Mouse (Mus musculus) layer of hippocampus, postnatal 10 days (tissue): Measurements from ENCODE around the gene Fcer1a. TPM values are rescaled to one million over a fixed set of nuclear protein-coding genes. Genes with fewer than 3 reads are reported as not detected.
"Not testable (repeated sequence)": the region's sequence is repeated elsewhere in the genome, so short reads cannot be mapped to it uniquely, and the experiment has no call there.

Experiments
- DNase-seq, 2 experiments: peaks; one replicate each; pipeline ENCODE4 v3.0.0; 2021; ENCODE audit warnings: low spot score in 2 of 2
- long read RNA-seq: library from polyadenylated mRNA; stranded (forward); transcript quantifications from one replicate; pipeline ENCODE4 v2.0.0, GENCODE M21; 2023
- total RNA-seq, 2 experiments: library from RNA; stranded (reverse); gene quantifications; 2 replicates each; pipeline ENCODE4 v1.2.3; 2021

Fcer1a gene
- total RNA-seq = not detected
- long read RNA-seq = 0 reads

- DNase-seq = no peak
Measured at GRCm38 (mm10) chr1:173227081-173227480, at the start of gene Fcer1a. Gene Fcer1a, minus strand, starts transcription at chr1:173227214.

GRCm38 (mm10) chr1:173265701-173266100, 38.7 kb upstream of the Fcer1a start, which contains the start of gene Olfr418:
Gene Olfr418, plus strand, starts transcription at chr1:173266001.
- DNase-seq = no peak

GRCm38 (mm10) chr1:173249888-173250287, 22.9 kb upstream of the Fcer1a start:
- DNase-seq = no peak

GRCm38 (mm10) chr1:173237004-173237403, 10.0 kb upstream of the Fcer1a start:
- DNase-seq = not testable (repeated sequence)

- DNase-seq = no peak
Measured at GRCm38 (mm10) chr1:173216481-173216880, 10.5 kb downstream of the Fcer1a start.

GRCm38 (mm10) chr1:173212092-173212491, 14.9 kb downstream of the Fcer1a start, which contains the start of gene Olfr1404:
Gene Olfr1404, plus strand, starts transcription at chr1:173212392.
- DNase-seq = no peak

GRCm38 (mm10) chr1:173197508-173197907, 29.5 kb downstream of the Fcer1a start, which contains the start of gene Olfr218:
Gene Olfr218, plus strand, starts transcription at chr1:173197808.
- DNase-seq = no peak

GRCm38 (mm10) chr1:173196359-173196758, 30.7 kb downstream of the Fcer1a start:
- no peak for DNase-seq

GRCm38 (mm10) chr1:173192059-173192458, 35.0 kb downstream of the Fcer1a start:
- no peak for DNase-seq

GRCm38 (mm10) chr1:173190540-173190939, 36.5 kb downstream of the Fcer1a start, which contains the start of gene Olfr1406:
Gene Olfr1406, minus strand, starts transcription at chr1:173190640.
- no peak for DNase-seq

- DNase-seq = no peak
Measured at GRCm38 (mm10) chr1:173174154-173174842, 52.7 kb downstream of the Fcer1a start.

Other genes starting within 250 kb of the Fcer1a start
- not detected for gene Olfr1408, start 89.8 kb downstream of the Fcer1a start, total RNA-seq
- not detected for gene Olfr1406, start 36.6 kb downstream of the Fcer1a start, total RNA-seq
- gene Olfr218, start 29.4 kb downstream of the Fcer1a start, total RNA-seq = not detected
- not detected for gene Olfr1404, start 14.8 kb downstream of the Fcer1a start, total RNA-seq
- gene Olfr418, start 38.8 kb upstream of the Fcer1a start, total RNA-seq = not detected
- not detected for gene Mptx2, start 50.6 kb upstream of the Fcer1a start, total RNA-seq
- gene Ackr1, start 106.5 kb upstream of the Fcer1a start, total RNA-seq = 10 to 100 TPM; 77.4 to 81.1 TPM
- 1 to 10 TPM; 3.5 to 5.4 TPM for gene Aim2, start 123.7 kb upstream of the Fcer1a start, total RNA-seq
- 100 to 1,000 TPM; 324 to 348 TPM for gene Cadm3, start 140.5 kb upstream of the Fcer1a start, total RNA-seq